Mouse (Mus musculus) MEL (cell line): ENCODE measurements around the gene Olfr1441. TPM values are rescaled to one million over a fixed set of nuclear protein-coding genes. Genes with fewer than 3 reads are reported as not detected.

Experiments
- DNase-seq: peaks from one replicate; pipeline ENCODE4 v3.0.0; 2011; ENCODE audit warnings: low read depth, low spot score
- H3K27ac ChIP-seq: 2 replicates; pipeline ENCODE4 v1.5.1; 2012; ENCODE audit warnings: low read depth, mild to moderate bottlenecking, control low read depth, low read length, moderate library complexity; ENCODE audit not compliant: control insufficient read depth
- H3K27me3 ChIP-seq, 2 experiments: fragments of 150-350 bp in 1 of 2; sonication (generic) in 1 of 2; 2 replicates each; pipeline ENCODE4 v1.6.1; 2012; ENCODE audit warnings: low read length in 2 of 2, mild to moderate bottlenecking in 2 of 2, improper control_type of control experiment in 1 of 2, moderate library complexity in 1 of 2; ENCODE audit not compliant: insufficient read depth in 2 of 2, control insufficient read depth in 1 of 2
- H3K36me3 ChIP-seq, 2 experiments: 2 replicates each; pipeline ENCODE4 v1.6.1; 2012 to 2014; ENCODE audit warnings: low read length in 2 of 2, improper control_type of control experiment in 1 of 2, inconsistent platforms in 1 of 2, mild to moderate bottlenecking in 1 of 2; ENCODE audit not compliant: insufficient read depth in 2 of 2, control insufficient read depth in 1 of 2
- H3K4me1 ChIP-seq, 2 experiments: fragments of 150-350 bp in 1 of 2; sonication (generic) in 1 of 2; 2 replicates each; pipeline ENCODE4 v1.6.1; 2012; ENCODE audit warnings: low read length in 2 of 2, improper control_type of control experiment in 1 of 2, mild to moderate bottlenecking in 1 of 2; ENCODE audit not compliant: insufficient read depth in 2 of 2, control insufficient read depth in 1 of 2
- H3K4me3 ChIP-seq, 2 experiments: fragments of 150-350 bp in 1 of 2; sonication (generic) in 1 of 2; 2 replicates each; pipeline ENCODE4 v1.5.1; 2012; ENCODE audit warnings: low read depth in 2 of 2, low read length in 2 of 2, mild to moderate bottlenecking in 2 of 2, moderate library complexity in 2 of 2, control low read depth in 1 of 2, improper control_type of control experiment in 1 of 2; ENCODE audit not compliant: control insufficient read depth in 1 of 2, insufficient read depth in 1 of 2
- H3K79me2 ChIP-seq: 2 replicates; pipeline ENCODE4 v1.6.1; 2012; ENCODE audit warnings: mild to moderate bottlenecking, low read length, moderate library complexity; ENCODE audit not compliant: control insufficient read depth, poor library complexity, insufficient read depth
- H3K9ac ChIP-seq: 2 replicates; pipeline ENCODE4 v1.6.1; 2012; ENCODE audit warnings: low read depth, mild to moderate bottlenecking, control low read depth, low read length, moderate library complexity; ENCODE audit not compliant: control insufficient read depth, poor library complexity, severe bottlenecking
- H3K9me3 ChIP-seq: fragments of 150-350 bp; sonication (generic); replicated peaks from 2 replicates; pipeline ENCODE4 v1.6.1; 2012; ENCODE audit warnings: mild to moderate bottlenecking, low read length, improper control_type of control experiment, moderate library complexity; ENCODE audit not compliant: insufficient read depth
- CHD1 ChIP-seq: IDR thresholded peaks from 2 replicates; pipeline ENCODE4 v1.6.1; 2012; ENCODE audit warnings: low read depth, mild to moderate bottlenecking, inconsistent platforms, low read length, improper control_type of control experiment
- CHD2 ChIP-seq: IDR thresholded peaks from 2 replicates; pipeline ENCODE4 v1.6.1; 2011; ENCODE audit warnings: low read length, improper control_type of control experiment
- CTCF ChIP-seq, 3 experiments: IDR thresholded peaks in 2 of 3; conservative IDR thresholded peaks in 1 of 3; 2 replicates each; pipeline ENCODE4 v1.5.1; 2011 to 2012; ENCODE audit warnings: low read length in 3 of 3, low read depth in 2 of 3, mild to moderate bottlenecking in 2 of 3, improper control_type of control experiment in 1 of 3, inconsistent platforms in 1 of 3, mixed read lengths in 1 of 3, moderate library complexity in 1 of 3; ENCODE audit not compliant: control insufficient read depth in 1 of 3, insufficient read depth in 1 of 3, poor library complexity in 1 of 3, severe bottlenecking in 1 of 3
- E2F4 ChIP-seq: IDR thresholded peaks from 2 replicates; pipeline ENCODE4 v1.6.1; 2011; ENCODE audit warnings: low read depth, low read length, improper control_type of control experiment, borderline replicate concordance
- ELF1 ChIP-seq: IDR thresholded peaks from 2 replicates; pipeline ENCODE4 v1.6.1; 2014; ENCODE audit warnings: low read depth, mild to moderate bottlenecking, inconsistent platforms, low read length, improper control_type of control experiment, moderate library complexity
- JUND ChIP-seq: IDR thresholded peaks from 2 replicates; pipeline ENCODE4 v1.6.1; 2011; ENCODE audit warnings: low read depth, mild to moderate bottlenecking, improper control_type of control experiment, low read length
- MAFK ChIP-seq: IDR thresholded peaks from 2 replicates; pipeline ENCODE4 v1.6.1; 2011; ENCODE audit warnings: low read depth, mild to moderate bottlenecking, low read length, improper control_type of control experiment, borderline replicate concordance
- MEF2A ChIP-seq: IDR thresholded peaks from 2 replicates; pipeline ENCODE4 v1.6.1; 2014; ENCODE audit warnings: low read depth, mild to moderate bottlenecking, inconsistent platforms, low read length, improper control_type of control experiment; ENCODE audit not compliant: poor library complexity, insufficient replicate concordance, severe bottlenecking; ENCODE audit errors: extremely low read depth
- MYB ChIP-seq: IDR thresholded peaks from 2 replicates; pipeline ENCODE4 v1.6.1; 2011; ENCODE audit warnings: mild to moderate bottlenecking, low read depth, low read length, improper control_type of control experiment
- NRF1 ChIP-seq: IDR thresholded peaks from 2 replicates; pipeline ENCODE4 v1.6.1; 2014; ENCODE audit warnings: low read depth, mild to moderate bottlenecking, inconsistent platforms, low read length, improper control_type of control experiment, moderate library complexity; ENCODE audit not compliant: poor library complexity, insufficient read depth, severe bottlenecking
- POLR2AphosphoS2 ChIP-seq: IDR thresholded peaks from 2 replicates; pipeline ENCODE4 v1.6.1; 2011; ENCODE audit warnings: low read length, improper control_type of control experiment
- SIN3A ChIP-seq: IDR thresholded peaks from 2 replicates; pipeline ENCODE4 v1.6.1; 2012; ENCODE audit warnings: low read length, improper control_type of control experiment, inconsistent platforms
- SMC3 ChIP-seq: IDR thresholded peaks from 2 replicates; pipeline ENCODE4 v1.6.1; 2011; ENCODE audit warnings: low read depth, low read length, improper control_type of control experiment
- USF2 ChIP-seq, 2 experiments: IDR thresholded peaks; 2 replicates each; pipeline ENCODE4 v1.6.1; 2011 to 2012; ENCODE audit warnings: improper control_type of control experiment in 2 of 2, low read length in 2 of 2, borderline replicate concordance in 1 of 2, inconsistent platforms in 1 of 2, low read depth in 1 of 2, mild to moderate bottlenecking in 1 of 2; ENCODE audit not compliant: insufficient read depth in 1 of 2
- ZNF384 ChIP-seq: IDR thresholded peaks from 2 replicates; pipeline ENCODE4 v1.6.1; 2012; ENCODE audit warnings: low read depth, mild to moderate bottlenecking, inconsistent platforms, low read length, improper control_type of control experiment
- polyA plus RNA-seq, 2 experiments: library from polyadenylated mRNA; stranded (reverse) in 1 of 2; unstranded in 1 of 2; fragments of >175 nt in 1 of 2; fragments of >200 nt in 1 of 2; gene quantifications; 2 replicates each; pipeline versions ENCODE4 v1.2.1 to v1.2.4; 2012; ENCODE audit warnings: low replicate concordance in 2 of 2, low read depth in 1 of 2; ENCODE audit not compliant: insufficient read length in 2 of 2, insufficient read depth in 1 of 2, missing spikeins in 1 of 2
- total RNA-seq: library from RNA; depleted of rRNA; stranded (reverse); fragments of 300-350 nt; gene quantifications from 2 replicates; pipeline ENCODE4 v1.2.3, GENCODE M21; 2012

The Olfr1441 gene
- total and polyA plus RNA-seq, 3 experiments: 0.03 TPM; not detected in 2

DNA sequence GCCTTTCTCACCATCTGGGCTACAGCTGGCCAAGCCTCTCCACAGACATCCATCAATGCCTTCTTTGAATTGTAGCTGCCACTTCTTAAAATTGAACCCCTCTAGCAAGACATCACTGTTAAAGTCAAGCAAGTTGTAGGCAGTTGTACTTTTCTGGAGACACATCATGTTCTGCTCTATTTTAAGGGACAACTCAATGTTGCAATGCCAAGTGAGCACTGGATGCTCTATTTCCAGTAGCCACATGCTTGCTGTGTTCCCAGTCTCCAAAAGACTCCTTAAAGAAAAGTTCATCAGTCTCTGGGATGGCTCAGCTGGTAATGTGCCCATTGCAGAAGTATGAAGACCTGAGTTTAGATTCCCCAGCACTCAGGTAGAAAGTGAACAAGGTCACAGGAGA lies 3.5 kb upstream of the Olfr1441 start:
- Histone ChIP-seq H3K4me1 (no peaks in the 10 kb centered on the region), H3K9me3 (no peaks in the 10 kb centered on the region), H3K79me2 (no peaks in the 10 kb centered on the region), H3K27me3 (no peaks in the 10 kb centered on the region)
- TF ChIP-seq JUND (no peak), CTCF (IDR thresholded peaks at IDR 0.05 in 2 of 3, conservative IDR thresholded peaks at IDR 0.05 in 1 of 3; ENCODE audit: control insufficient read depth in 1 of 3, insufficient read depth in 1 of 3, low read depth in 2 of 3, low read length in 3 of 3, poor library complexity in 1 of 3, severe bottlenecking in 1 of 3) (no peak), POLR2AphosphoS2 (no peak), MEF2A (no peak), ZNF384 (no peak), CHD2 (no peak), USF2 (IDR thresholded peaks at IDR 0.05; ENCODE audit: borderline replicate concordance in 1 of 2, insufficient read depth in 1 of 2, low read depth in 1 of 2, low read length in 2 of 2) (no peak)
- TF ChIP-seq, all 39 proteins: peak for 0
- Histone ChIP-seq H3K4me3 (no peak overlapping the region), H3K9ac (no peak overlapping the region), H3K27ac (no peak overlapping the region), H3K36me3 (no peaks in the 10 kb centered on the region)
- DNase-seq: no peak

DNA sequence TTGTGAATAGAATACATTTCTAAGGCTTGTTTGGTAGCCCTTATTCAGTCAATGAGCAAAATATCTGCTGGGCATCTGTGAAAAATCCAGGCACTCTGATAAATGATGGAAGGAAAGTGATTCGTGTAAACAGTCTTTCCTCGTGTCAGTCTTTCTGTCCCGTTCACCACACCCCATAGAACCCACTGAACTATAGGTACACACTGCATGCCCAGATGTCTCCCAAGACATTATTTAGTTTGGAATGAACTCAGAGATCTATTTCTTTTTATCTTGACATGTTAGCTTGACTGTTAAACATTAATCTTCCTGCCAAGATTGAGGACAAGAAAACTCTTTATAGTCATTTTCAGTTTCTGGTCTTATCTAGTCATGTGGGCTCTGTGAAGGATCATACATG lies 1.1 kb downstream of the Olfr1441 start:
- TF ChIP-seq CTCF (IDR thresholded peaks at IDR 0.05 in 2 of 3, conservative IDR thresholded peaks at IDR 0.05 in 1 of 3; ENCODE audit: control insufficient read depth in 1 of 3, insufficient read depth in 1 of 3, low read depth in 2 of 3, low read length in 3 of 3, poor library complexity in 1 of 3, severe bottlenecking in 1 of 3) (no peak), JUND (no peak), CHD1 (no peak), SMC3 (no peak), SIN3A (no peak), MYB (no peak), ELF1 (no peak), NRF1 (no peak), ZNF384 (no peak), MAFK (no peak), E2F4 (no peak)

More for the DNA sequence above, 1.1 kb downstream of the Olfr1441 start:
- H3K9ac ChIP-seq: no peak overlapping the region
- no peaks in the 10 kb centered on the region; a peak in 1 of 4 replicates for H3K27me3 ChIP-seq
- H3K79me2 ChIP-seq: no peaks in the 10 kb centered on the region
- no peaks in the 10 kb centered on the region for H3K4me1 ChIP-seq
- no peaks in the 10 kb centered on the region for H3K36me3 ChIP-seq
- no peak overlapping the region for H3K4me3 ChIP-seq
- no peak for DNase-seq
- no peaks in the 10 kb centered on the region for H3K9me3 ChIP-seq
- H3K27ac ChIP-seq: no peak overlapping the region
